Mouse (Mus musculus) MEL (cell line): ENCODE measurements around the gene Kbtbd12. TPM values are rescaled to one million over a fixed set of nuclear protein-coding genes. Genes with fewer than 3 reads are reported as not detected.

Source experiments
- DNase-seq: peaks from one replicate; pipeline ENCODE4 v3.0.0; 2011; ENCODE audit warnings: low read depth, low spot score
- H3K27ac ChIP-seq: 2 replicates; pipeline ENCODE4 v1.5.1; 2012; ENCODE audit warnings: low read depth, mild to moderate bottlenecking, control low read depth, low read length, moderate library complexity; ENCODE audit not compliant: control insufficient read depth
- H3K27me3 ChIP-seq, 2 experiments: fragments of 150-350 bp in 1 of 2; sonication (generic) in 1 of 2; 2 replicates each; pipeline ENCODE4 v1.6.1; 2012; ENCODE audit warnings: low read length in 2 of 2, mild to moderate bottlenecking in 2 of 2, improper control_type of control experiment in 1 of 2, moderate library complexity in 1 of 2; ENCODE audit not compliant: insufficient read depth in 2 of 2, control insufficient read depth in 1 of 2
- H3K36me3 ChIP-seq, 2 experiments: 2 replicates each; pipeline ENCODE4 v1.6.1; 2012 to 2014; ENCODE audit warnings: low read length in 2 of 2, improper control_type of control experiment in 1 of 2, inconsistent platforms in 1 of 2, mild to moderate bottlenecking in 1 of 2; ENCODE audit not compliant: insufficient read depth in 2 of 2, control insufficient read depth in 1 of 2
- H3K4me1 ChIP-seq, 2 experiments: fragments of 150-350 bp in 1 of 2; sonication (generic) in 1 of 2; 2 replicates each; pipeline ENCODE4 v1.6.1; 2012; ENCODE audit warnings: low read length in 2 of 2, improper control_type of control experiment in 1 of 2, mild to moderate bottlenecking in 1 of 2; ENCODE audit not compliant: insufficient read depth in 2 of 2, control insufficient read depth in 1 of 2
- H3K4me3 ChIP-seq, 2 experiments: fragments of 150-350 bp in 1 of 2; sonication (generic) in 1 of 2; 2 replicates each; pipeline ENCODE4 v1.5.1; 2012; ENCODE audit warnings: low read depth in 2 of 2, low read length in 2 of 2, mild to moderate bottlenecking in 2 of 2, moderate library complexity in 2 of 2, control low read depth in 1 of 2, improper control_type of control experiment in 1 of 2; ENCODE audit not compliant: control insufficient read depth in 1 of 2, insufficient read depth in 1 of 2
- H3K79me2 ChIP-seq: 2 replicates; pipeline ENCODE4 v1.6.1; 2012; ENCODE audit warnings: mild to moderate bottlenecking, low read length, moderate library complexity; ENCODE audit not compliant: control insufficient read depth, poor library complexity, insufficient read depth
- H3K9ac ChIP-seq: 2 replicates; pipeline ENCODE4 v1.6.1; 2012; ENCODE audit warnings: low read depth, mild to moderate bottlenecking, control low read depth, low read length, moderate library complexity; ENCODE audit not compliant: control insufficient read depth, poor library complexity, severe bottlenecking
- H3K9me3 ChIP-seq: fragments of 150-350 bp; sonication (generic); replicated peaks from 2 replicates; pipeline ENCODE4 v1.6.1; 2012; ENCODE audit warnings: mild to moderate bottlenecking, low read length, improper control_type of control experiment, moderate library complexity; ENCODE audit not compliant: insufficient read depth
- CHD2 ChIP-seq: IDR thresholded peaks from 2 replicates; pipeline ENCODE4 v1.6.1; 2011; ENCODE audit warnings: low read length, improper control_type of control experiment
- CTCF ChIP-seq, 3 experiments: IDR thresholded peaks in 2 of 3; conservative IDR thresholded peaks in 1 of 3; 2 replicates each; pipeline ENCODE4 v1.5.1; 2011 to 2012; ENCODE audit warnings: low read length in 3 of 3, low read depth in 2 of 3, mild to moderate bottlenecking in 2 of 3, improper control_type of control experiment in 1 of 3, inconsistent platforms in 1 of 3, mixed read lengths in 1 of 3, moderate library complexity in 1 of 3; ENCODE audit not compliant: control insufficient read depth in 1 of 3, insufficient read depth in 1 of 3, poor library complexity in 1 of 3, severe bottlenecking in 1 of 3
- ELF1 ChIP-seq: IDR thresholded peaks from 2 replicates; pipeline ENCODE4 v1.6.1; 2014; ENCODE audit warnings: low read depth, mild to moderate bottlenecking, inconsistent platforms, low read length, improper control_type of control experiment, moderate library complexity
- EP300 ChIP-seq, 2 experiments: IDR thresholded peaks; 2 replicates each; pipeline ENCODE4 v1.6.1; 2011; ENCODE audit warnings: improper control_type of control experiment in 2 of 2, low read length in 2 of 2, low read depth in 1 of 2, mild to moderate bottlenecking in 1 of 2
- ETS1 ChIP-seq: IDR thresholded peaks from 2 replicates; pipeline ENCODE4 v1.6.1; 2012; ENCODE audit warnings: low read depth, mild to moderate bottlenecking, inconsistent platforms, low read length, improper control_type of control experiment, moderate library complexity
- GABPA ChIP-seq: IDR thresholded peaks from 2 replicates; pipeline ENCODE4 v1.6.1; 2012; ENCODE audit warnings: low read depth, mild to moderate bottlenecking, inconsistent platforms, low read length, improper control_type of control experiment, moderate library complexity
- HCFC1 ChIP-seq: IDR thresholded peaks from 2 replicates; pipeline ENCODE4 v1.6.1; 2012; ENCODE audit warnings: low read depth, mild to moderate bottlenecking, inconsistent platforms, low read length, improper control_type of control experiment, moderate library complexity
- JUND ChIP-seq: IDR thresholded peaks from 2 replicates; pipeline ENCODE4 v1.6.1; 2011; ENCODE audit warnings: low read depth, mild to moderate bottlenecking, improper control_type of control experiment, low read length
- KAT2A ChIP-seq: conservative IDR thresholded peaks from 2 replicates; pipeline ENCODE4 v1.6.1; 2012; ENCODE audit warnings: low read depth, low read length, improper control_type of control experiment, inconsistent platforms
- MAFK ChIP-seq: IDR thresholded peaks from 2 replicates; pipeline ENCODE4 v1.6.1; 2011; ENCODE audit warnings: low read depth, mild to moderate bottlenecking, low read length, improper control_type of control experiment, borderline replicate concordance
- MAX ChIP-seq: IDR thresholded peaks from 2 replicates; pipeline ENCODE4 v1.6.1; 2011; ENCODE audit warnings: low read length, improper control_type of control experiment
- MAZ ChIP-seq: IDR thresholded peaks from 2 replicates; pipeline ENCODE4 v1.6.1; 2012; ENCODE audit warnings: low read depth, mild to moderate bottlenecking, inconsistent platforms, low read length, improper control_type of control experiment
- MEF2A ChIP-seq: IDR thresholded peaks from 2 replicates; pipeline ENCODE4 v1.6.1; 2014; ENCODE audit warnings: low read depth, mild to moderate bottlenecking, inconsistent platforms, low read length, improper control_type of control experiment; ENCODE audit not compliant: poor library complexity, insufficient replicate concordance, severe bottlenecking; ENCODE audit errors: extremely low read depth
- MXI1 ChIP-seq: IDR thresholded peaks from 2 replicates; pipeline ENCODE4 v1.6.1; 2011; ENCODE audit warnings: mild to moderate bottlenecking, low read depth, low read length, improper control_type of control experiment
- MYB ChIP-seq: IDR thresholded peaks from 2 replicates; pipeline ENCODE4 v1.6.1; 2011; ENCODE audit warnings: mild to moderate bottlenecking, low read depth, low read length, improper control_type of control experiment
- NELFE ChIP-seq: IDR thresholded peaks from 2 replicates; pipeline ENCODE4 v1.6.1; 2011; ENCODE audit warnings: low read depth, low read length, improper control_type of control experiment
- RCOR1 ChIP-seq: IDR thresholded peaks from 2 replicates; pipeline ENCODE4 v1.6.1; 2012; ENCODE audit warnings: low read depth, mild to moderate bottlenecking, inconsistent platforms, low read length, improper control_type of control experiment
- UBTF ChIP-seq: IDR thresholded peaks from 2 replicates; pipeline ENCODE4 v1.6.1; 2012; ENCODE audit warnings: low read depth, mild to moderate bottlenecking, inconsistent platforms, low read length, improper control_type of control experiment, moderate library complexity, borderline replicate concordance; ENCODE audit not compliant: insufficient read depth
- USF1 ChIP-seq: IDR thresholded peaks from 2 replicates; pipeline ENCODE4 v1.6.1; 2014; ENCODE audit warnings: low read depth, mild to moderate bottlenecking, inconsistent platforms, low read length, improper control_type of control experiment, moderate library complexity
- ZC3H11A ChIP-seq: IDR thresholded peaks from 2 replicates; pipeline ENCODE4 v1.6.1; 2012; ENCODE audit warnings: low read depth, mild to moderate bottlenecking, inconsistent platforms, low read length, improper control_type of control experiment
- ZKSCAN1 ChIP-seq: IDR thresholded peaks from 2 replicates; pipeline ENCODE4 v1.6.1; 2012; ENCODE audit warnings: low read depth, mild to moderate bottlenecking, inconsistent platforms, low read length, improper control_type of control experiment, moderate library complexity
- ZMIZ1 ChIP-seq: IDR thresholded peaks from 2 replicates; pipeline ENCODE4 v1.6.1; 2012; ENCODE audit warnings: low read depth, mild to moderate bottlenecking, inconsistent platforms, low read length, improper control_type of control experiment, moderate library complexity
- polyA plus RNA-seq, 2 experiments: library from polyadenylated mRNA; stranded (reverse) in 1 of 2; unstranded in 1 of 2; fragments of >175 nt in 1 of 2; fragments of >200 nt in 1 of 2; gene quantifications; 2 replicates each; pipeline versions ENCODE4 v1.2.1 to v1.2.4; 2012; ENCODE audit warnings: low replicate concordance in 2 of 2, low read depth in 1 of 2; ENCODE audit not compliant: insufficient read length in 2 of 2, insufficient read depth in 1 of 2, missing spikeins in 1 of 2
- total RNA-seq: library from RNA; depleted of rRNA; stranded (reverse); fragments of 300-350 nt; gene quantifications from 2 replicates; pipeline ENCODE4 v1.2.3, GENCODE M21; 2012

The Kbtbd12 gene
- total and polyA plus RNA-seq, 3 experiments, result 0.04 TPM; not detected in 2

DNA sequence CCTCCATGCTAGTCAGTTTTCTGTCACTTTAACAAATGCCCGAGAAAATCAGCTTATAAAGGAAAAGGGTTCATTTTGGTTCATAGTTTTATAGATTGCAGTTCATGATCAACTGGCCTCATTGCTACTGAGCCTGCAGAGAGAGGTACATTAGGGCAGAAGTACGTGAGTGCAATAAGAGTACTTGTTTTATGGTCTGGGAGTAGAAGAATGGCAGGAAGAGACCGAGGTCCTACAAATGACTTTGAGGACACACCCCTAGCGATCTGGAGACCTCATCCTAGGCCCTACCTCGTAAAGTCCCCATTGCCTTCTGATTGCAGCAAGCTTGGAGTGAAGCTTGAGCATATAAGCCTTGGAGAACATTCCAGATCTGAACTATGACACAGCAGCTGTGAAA is 7.2 kb downstream of the Kbtbd12 start:
- H3K36me3 ChIP-seq, result no peaks in the 10 kb centered on the region
- no peak for DNase-seq
- TF ChIP-seq UBTF (no peak), MAZ (no peak), JUND (no peak), MAFK (no peak), CHD2 (no peak), NELFE (no peak), MAX (no peak), HCFC1 (no peak), CTCF (IDR thresholded peaks at IDR 0.05 in 2 of 3, conservative IDR thresholded peaks at IDR 0.05 in 1 of 3; ENCODE audit: control insufficient read depth in 1 of 3, insufficient read depth in 1 of 3, low read depth in 2 of 3, low read length in 3 of 3, poor library complexity in 1 of 3, severe bottlenecking in 1 of 3) (no peak)
- TF ChIP-seq, all 39 proteins: peak for 0
- H3K4me3 ChIP-seq, result no peak overlapping the region
- no peak overlapping the region for H3K27ac ChIP-seq
- H3K79me2 ChIP-seq, result no peaks in the 10 kb centered on the region
- no peaks in the 10 kb centered on the region for H3K4me1 ChIP-seq
- H3K9ac ChIP-seq, result no peak overlapping the region
- H3K9me3 ChIP-seq, result no peaks in the 10 kb centered on the region
- peaks cover 7 to 13% of the 10 kb centered on the region in 2 experiments for H3K27me3 ChIP-seq

- no peak for DNase-seq
- Histone ChIP-seq H3K4me1 (no peaks in the 10 kb centered on the region), H3K79me2 (no peaks in the 10 kb centered on the region), H3K36me3 (no peaks in the 10 kb centered on the region), H3K27ac (no peak overlapping the region), H3K27me3 (peaks cover 7 to 13% of the 10 kb centered on the region in 2 experiments), H3K9me3 (no peaks in the 10 kb centered on the region), H3K9ac (no peak overlapping the region), H3K4me3 (no peak overlapping the region)
- no peak for TF ChIP-seq ETS1
- no peak for TF ChIP-seq ZC3H11A
- TF ChIP-seq ZMIZ1, result no peak
- no peak for TF ChIP-seq USF1
- no peak for TF ChIP-seq MEF2A
- no peak for TF ChIP-seq KAT2A
- TF ChIP-seq MYB, result no peak
- TF ChIP-seq ZKSCAN1, result no peak
- TF ChIP-seq GABPA, result no peak
- no peak for TF ChIP-seq MXI1
- TF ChIP-seq RCOR1, result no peak
- TF ChIP-seq MAX, result no peak
- TF ChIP-seq UBTF, result no peak
- no peak for TF ChIP-seq EP300 (IDR thresholded peaks at IDR 0.05; ENCODE audit: low read depth in 1 of 2, low read length in 2 of 2)
- TF ChIP-seq ELF1, result no peak
- TF ChIP-seq MAFK, result no peak
- TF ChIP-seq CHD2, result no peak
Measured at GRCm38 (mm10) chr6:88629821-88630220, 7.9 kb downstream of the Kbtbd12 start.
